Mouse (Mus musculus): ENCODE results near the gene C130032M10Rik.

DNA sequence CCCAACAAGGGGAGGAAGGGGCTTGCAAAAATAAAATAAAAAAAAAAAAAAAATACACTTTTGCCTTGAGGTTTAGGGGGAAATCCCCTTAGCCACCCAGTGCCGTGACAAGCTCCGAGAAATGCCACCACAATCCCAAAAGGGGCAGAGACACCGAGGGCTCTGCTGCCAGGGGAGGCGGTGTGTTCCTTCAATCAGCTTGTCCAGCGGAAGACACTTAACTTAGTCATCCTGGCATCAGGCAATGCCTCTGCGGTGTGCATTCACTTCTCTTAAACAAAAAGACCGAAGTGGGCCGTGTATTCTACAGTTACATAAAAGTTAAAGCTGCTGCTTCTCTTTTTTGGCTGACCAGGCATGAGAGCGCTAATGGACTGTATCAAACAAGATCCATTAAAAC, 8.1 kb upstream of the C130032M10Rik start:
- TF ChIP-seq GATA1 (IDR thresholded peaks at IDR 0.05; ENCODE audit: borderline replicate concordance, low read length), result no peak
- TF ChIP-seq FLI1 (IDR thresholded peaks at IDR 0.05; ENCODE audit: low read length), result no peak

All from megakaryocyte, embryonic 14.5 days (primary cell).